Comparison of ENCODE assay signal across 25 mouse cellular contexts in genomic region chr2:121022918-121023317, GRCm38 (mm10). TPM values are rescaled to one million over a fixed set of nuclear protein-coding genes. Genes with fewer than 3 reads are reported as not detected.
DNase-seq lines count a peak whose midpoint lies in the region; ATAC-seq and TF ChIP-seq lines count a peak whose summit lies in the region.
"Had no signal": no experiment of that assay in that cellular context is flagged by ENCODE, and none has a peak within 500 bp of the region (broad histone marks: within the 10 kb centered on the region; RNA-seq: fewer than 3 reads in every experiment).

No protein-coding gene starts in this region.

- peaks cover under 1% of the 10 kb centered on the region; the same call in 1 of the 2 replicates for H3K9me3 ChIP-seq in kidney, embryonic 16.5 days (ENCODE audit: low read length)
- no peaks in the 10 kb centered on the region; the same call in 1 of the 2 replicates for H3K9me3 ChIP-seq in intestine, postnatal 0 days (ENCODE audit: control insufficient read depth)
- H3K9me3 ChIP-seq: embryonic facial prominence, embryonic 12.5 days; forebrain, embryonic 13.5 days; limb, embryonic 12.5 days; liver, embryonic 15.5 days; midbrain, embryonic 12.5 days had no signal

- WGBS in kidney, embryonic 16.5 days = 61% methylated on average over 5 of the region's 5 CpGs
- WGBS in intestine, postnatal 0 days = 30% methylated on average over 5 of the region's 5 CpGs

- DNase-seq in kidney, adult 11 months = peak; percentile 12
- peak; percentile 29 for DNase-seq in adrenal gland, postnatal 10 days
- peak; percentile 42 to 43 for DNase-seq in kidney, postnatal 36 days
- no peak for DNase-seq in ovary, postnatal 10 days (ENCODE audit: low spot score)
- DNase-seq in thymus, postnatal 36 days = no peak
- DNase-seq: cerebellum, postnatal 10 days; gastrocnemius, postnatal 10 days; heart, adult 18-20 months; heart, postnatal 36 days; lung, postnatal 10 days; spleen, adult 18-20 months; thymus, adult 2 months had no signal

- no peak overlapping the region for H3K27ac ChIP-seq in kidney, embryonic 16.5 days (ENCODE audit: low read length)
- no peak overlapping the region for H3K27ac ChIP-seq in intestine, postnatal 0 days (ENCODE audit: low read depth, low read length)
- H3K27ac ChIP-seq: embryonic facial prominence, embryonic 12.5 days; forebrain, embryonic 13.5 days; hindbrain, embryonic 14.5 days; limb, embryonic 12.5 days; liver, embryonic 15.5 days; midbrain, embryonic 12.5 days; neural tube, embryonic 12.5 days had no signal

- H3K36me3 ChIP-seq in kidney, embryonic 16.5 days (ENCODE audit: insufficient read depth, low read length) = peaks cover 1% of the 10 kb centered on the region
- H3K36me3 ChIP-seq in intestine, postnatal 0 days (ENCODE audit: control insufficient read depth, insufficient read depth) = peaks cover under 1% of the 10 kb centered on the region

- no peak overlapping the region for H3K4me3 ChIP-seq in kidney, embryonic 16.5 days (ENCODE audit: low read length)
- H3K4me3 ChIP-seq in intestine, postnatal 0 days (ENCODE audit: low read depth, low read length) = no peak overlapping the region
- H3K4me3 ChIP-seq: embryonic facial prominence, embryonic 12.5 days; erythroblast, embryonic 14.5 days; forebrain, embryonic 13.5 days; limb, embryonic 12.5 days; liver, embryonic 15.5 days; midbrain, embryonic 12.5 days; neural tube, embryonic 12.5 days had no signal

- no peak overlapping the region for H3K9ac ChIP-seq in kidney, embryonic 16.5 days (replicated peaks; ENCODE audit: low read length)
- no peak overlapping the region for H3K9ac ChIP-seq in intestine, postnatal 0 days (ENCODE audit: low read depth, low read length)
- H3K9ac ChIP-seq: embryonic facial prominence, embryonic 12.5 days; forebrain, embryonic 13.5 days; hindbrain, embryonic 14.5 days; limb, embryonic 12.5 days; liver, embryonic 15.5 days; midbrain, embryonic 12.5 days; neural tube, embryonic 12.5 days had no signal

- H3K4me2 ChIP-seq in kidney, embryonic 16.5 days (replicated peaks; ENCODE audit: low read depth, low read length) = no peak overlapping the region
- no peak overlapping the region for H3K4me2 ChIP-seq in intestine, postnatal 0 days (replicated peaks; ENCODE audit: low read depth)
- H3K4me2 ChIP-seq: embryonic facial prominence, embryonic 12.5 days; forebrain, embryonic 13.5 days; hindbrain, embryonic 14.5 days; limb, embryonic 12.5 days; liver, embryonic 15.5 days; midbrain, embryonic 12.5 days; neural tube, embryonic 12.5 days had no signal

- ATAC-seq in kidney, embryonic 16.5 days (ENCODE audit: low FRiP score, low TSS enrichment) = no peak
- peak; percentile 85 for ATAC-seq in intestine, postnatal 0 days
- ATAC-seq in cerebellum, adult (ENCODE audit: insufficient number of reproducible peaks, low FRiP score, low TSS enrichment) = no peak
- ATAC-seq: forebrain, embryonic 13.5 days had no signal

- TF ChIP-seq CTCF in intestine, postnatal 0 days (IDR thresholded peaks at IDR 0.05; ENCODE audit: low read depth) = no peak

- no peaks in the 10 kb centered on the region for H3K4me1 ChIP-seq in kidney, embryonic 16.5 days (ENCODE audit: insufficient read depth, low read length)
- H3K4me1 ChIP-seq in intestine, postnatal 0 days (replicated peaks; ENCODE audit: control insufficient read depth, insufficient read depth, low read length) = no peaks in the 10 kb centered on the region
- H3K4me1 ChIP-seq: embryonic facial prominence, embryonic 12.5 days; forebrain, embryonic 13.5 days; limb, embryonic 12.5 days; midbrain, embryonic 12.5 days; neural tube, embryonic 12.5 days had no signal

- no peaks in the 10 kb centered on the region for H3K27me3 ChIP-seq in kidney, embryonic 16.5 days (ENCODE audit: insufficient read depth, low read length)
- no peaks in the 10 kb centered on the region; the same call in 1 of the 2 replicates for H3K27me3 ChIP-seq in intestine, postnatal 0 days (replicated peaks; ENCODE audit: control insufficient read depth, insufficient read depth, low read length)
- H3K27me3 ChIP-seq: forebrain, embryonic 13.5 days; limb, embryonic 12.5 days; liver, embryonic 15.5 days; midbrain, embryonic 12.5 days; neural tube, embryonic 12.5 days had no signal

RNA-seq across cellular contexts. Expression of gene Epb42, which starts 14.0 kb away (rescaled TPM):
- polyA plus RNA-seq in kidney, embryonic 16.5 days (2015; fragmentation: Nextera tagmentation; extraction: Ambion mirVana) = 0.80 and 1.9 TPM in 2 replicates
- 1 to 10 TPM; 2.9 to 6.6 TPM for total RNA-seq in adrenal gland, postnatal 10 days (2021)
- polyA plus RNA-seq in intestine, postnatal 0 days (2015; fragmentation: Nextera tagmentation; extraction: Ambion mirVana) = 0.47 and 0.50 TPM in 2 replicates
- total RNA-seq: layer of hippocampus, postnatal 10 days had no signal
- polyA plus RNA-seq: C2C12 had no signal

RNA-seq across cellular contexts. Expression of gene Ccndbp1, which starts 14.7 kb away (rescaled TPM):
- 49.3 and 55.6 TPM in 2 replicates for polyA plus RNA-seq in kidney, embryonic 16.5 days (2015; fragmentation: Nextera tagmentation; extraction: Ambion mirVana)
- 10 to 100 TPM; 37.2 to 40.6 TPM for total RNA-seq in adrenal gland, postnatal 10 days (2021)
- 40.5 and 42.0 TPM in 2 replicates for polyA plus RNA-seq in intestine, postnatal 0 days (2015; fragmentation: Nextera tagmentation; extraction: Ambion mirVana)

RNA-seq across cellular contexts. Expression of gene Tmem62, which starts 46.1 kb away (rescaled TPM):
- polyA plus RNA-seq in kidney, embryonic 16.5 days (2015; fragmentation: Nextera tagmentation; extraction: Ambion mirVana) = 5.3 and 5.8 TPM in 2 replicates
- total RNA-seq in adrenal gland, postnatal 10 days (2021) = 1 to 10 TPM; 5.0 to 8.5 TPM
- polyA plus RNA-seq in intestine, postnatal 0 days (2015; fragmentation: Nextera tagmentation; extraction: Ambion mirVana) = 13.7 and 14.8 TPM in 2 replicates

RNA-seq across cellular contexts. Expression of gene Ubr1, which starts 52.4 kb away (rescaled TPM):
- 27.3 and 31.0 TPM in 2 replicates for polyA plus RNA-seq in kidney, embryonic 16.5 days (2015; fragmentation: Nextera tagmentation; extraction: Ambion mirVana)
- total RNA-seq in adrenal gland, postnatal 10 days (2021) = 10 to 100 TPM; 25.0 to 31.9 TPM
- polyA plus RNA-seq in intestine, postnatal 0 days (2015; fragmentation: Nextera tagmentation; extraction: Ambion mirVana) = 6.5 and 7.1 TPM in 2 replicates

Comparison
In these comparisons a context has a peak if more than half of its experiments do, and no peak if none do; other contexts are left out.
1. DNase-seq: peak in kidney, adult 11 months (single experiment), adrenal gland, postnatal 10 days (single experiment) and kidney, postnatal 36 days (2 of 2); none in ovary, postnatal 10 days (single experiment) and thymus, postnatal 36 days (0 of 2).